Mouse (Mus musculus) thymus, postnatal 4 days (tissue): Measurements from ENCODE around the gene Cpxm2.

ENCODE experiments used
- DNase-seq: peaks from one replicate; pipeline ENCODE4 v3.0.0; 2021

Gene Cpxm2

GRCm38 (mm10) chr7:132015193-132015592 lies 139.3 kb downstream of the Cpxm2 start:
- DNase-seq, result no peak

GRCm38 (mm10) chr7:132013970-132014369 lies 140.6 kb downstream of the Cpxm2 start:
- no peak for DNase-seq

DNA sequence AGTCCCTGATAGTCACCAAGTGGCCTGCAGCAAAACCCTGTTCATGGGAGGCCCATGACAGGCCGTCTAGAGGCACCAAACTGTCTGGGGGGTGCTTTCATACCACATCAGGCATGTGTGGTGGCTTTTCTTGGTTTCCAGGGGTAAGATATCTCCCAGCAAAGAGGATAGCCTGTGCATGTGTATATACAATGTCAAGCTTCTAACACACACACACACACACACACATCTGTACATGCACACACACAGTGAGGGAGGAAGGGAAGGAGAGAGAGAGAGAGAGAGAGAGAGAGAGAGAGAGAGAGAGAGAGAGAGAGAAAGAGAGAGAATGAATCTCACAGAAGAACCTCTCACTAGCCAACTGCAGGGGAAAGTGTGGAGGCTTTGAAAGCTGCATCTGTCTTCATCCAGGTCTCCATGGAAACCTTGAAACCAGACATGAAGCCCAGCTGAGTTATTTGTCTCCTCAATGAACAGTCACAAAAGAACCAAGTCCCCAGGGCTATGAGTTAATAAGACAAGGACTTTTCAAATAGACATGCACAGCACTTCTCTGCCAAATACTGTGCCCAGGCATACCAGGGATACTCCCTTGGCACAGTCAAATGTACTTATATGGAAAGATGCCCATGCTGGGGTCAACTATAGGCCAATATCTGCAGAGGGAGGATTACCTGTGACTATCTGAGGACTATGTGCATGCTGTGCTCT lies 141.4 kb downstream of the Cpxm2 start:
- DNase-seq, result no peak

DNA sequence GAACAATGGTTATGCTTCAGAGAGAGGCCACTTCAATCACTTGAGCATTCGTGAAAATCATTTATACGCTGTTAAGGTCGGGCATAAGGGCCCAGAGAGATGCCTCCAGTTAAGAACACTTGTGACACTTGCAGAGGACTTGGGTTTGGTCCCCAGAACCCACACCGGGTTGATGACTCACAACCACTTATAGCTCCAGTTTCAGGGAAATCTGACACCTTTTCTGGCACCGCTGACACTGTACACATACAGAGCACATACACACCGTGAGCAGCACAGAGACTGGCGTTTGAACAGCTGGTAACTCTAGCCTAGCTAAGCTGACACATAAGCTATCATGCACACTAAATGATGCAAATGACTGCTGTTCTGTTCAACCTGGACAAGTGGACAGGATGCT lies 145.5 kb downstream of the Cpxm2 start:
- DNase-seq, result no peak

DNA sequence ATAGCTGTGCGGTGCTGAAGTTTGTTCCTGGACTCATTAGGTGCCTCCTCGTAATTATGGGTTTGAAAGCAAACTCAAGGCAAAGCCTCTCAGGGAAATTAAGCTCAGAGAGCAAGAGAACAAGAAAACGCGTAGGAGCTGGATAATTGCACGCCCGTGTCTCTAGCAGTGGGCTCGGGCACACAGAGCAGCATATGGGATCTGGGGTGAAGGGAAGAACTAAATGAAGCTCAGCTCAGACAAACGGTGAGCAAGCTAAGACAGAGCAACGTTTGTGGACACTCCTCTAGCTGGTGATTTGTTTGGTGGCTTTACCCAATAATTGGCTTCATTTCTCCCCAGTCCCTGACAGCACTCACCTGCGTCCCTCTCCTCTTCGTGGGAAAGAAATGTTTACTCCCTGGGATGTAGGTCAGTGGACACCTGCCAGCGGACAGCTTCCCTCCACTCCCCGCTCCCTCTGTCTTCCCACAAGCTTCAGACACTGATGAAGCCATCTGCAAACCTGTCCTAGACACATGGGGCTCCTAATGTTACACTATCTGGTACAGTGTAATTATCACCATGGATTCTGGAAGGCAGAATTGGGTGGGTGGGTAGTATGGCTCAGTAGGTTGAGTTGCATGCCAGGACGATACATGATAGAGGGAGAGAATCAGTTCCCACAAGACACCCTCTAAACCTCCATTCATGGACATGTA lies 148.4 kb downstream of the Cpxm2 start:
- DNase-seq, result no peak

GRCm38 (mm10) chr7:131992873-131993272 lies 161.7 kb downstream of the Cpxm2 start:
- DNase-seq, result no peak

DNA sequence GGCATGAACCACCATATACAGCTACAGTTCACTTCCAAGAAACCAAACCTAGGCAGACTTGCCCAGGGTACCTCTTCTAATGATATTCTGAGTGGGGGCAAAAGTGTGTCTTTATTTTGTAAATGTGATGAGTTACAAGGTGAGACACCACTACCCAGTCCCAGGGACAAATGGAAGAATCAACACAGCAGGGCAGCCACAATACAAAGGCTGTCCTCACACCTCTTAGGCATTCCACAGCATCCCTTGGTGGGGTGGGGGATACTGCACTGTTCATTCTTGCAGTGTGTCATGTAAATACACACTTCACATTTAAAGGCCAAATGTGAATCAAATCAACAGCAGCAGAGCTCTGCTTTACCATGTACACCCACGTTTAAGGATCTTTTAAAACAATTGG lies 162.3 kb downstream of the Cpxm2 start:
- no peak for DNase-seq

DNA sequence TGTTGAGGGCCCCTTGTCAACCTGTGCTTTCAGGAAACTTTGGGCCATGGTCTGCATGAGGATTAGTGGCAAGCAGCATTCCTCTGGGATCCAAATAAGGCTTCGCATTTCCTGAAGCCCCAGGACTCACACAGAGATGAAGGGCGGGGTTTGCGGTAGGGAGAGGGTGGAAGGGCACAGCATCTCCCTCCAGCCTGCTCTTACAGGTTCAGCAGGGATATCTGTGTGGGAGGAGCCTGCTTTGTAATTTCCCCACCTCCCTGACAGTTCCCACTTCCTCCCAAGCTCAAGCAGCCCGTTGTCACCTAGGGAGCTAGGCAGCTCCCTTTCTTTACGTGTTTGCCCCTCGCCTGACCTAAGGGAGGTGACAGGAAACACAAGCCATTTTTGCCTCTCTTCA lies 165.5 kb downstream of the Cpxm2 start:
- DNase-seq, result no peak
